Comparison of ENCODE assay signal across 12 mouse cellular contexts in the genomic region with DNA sequence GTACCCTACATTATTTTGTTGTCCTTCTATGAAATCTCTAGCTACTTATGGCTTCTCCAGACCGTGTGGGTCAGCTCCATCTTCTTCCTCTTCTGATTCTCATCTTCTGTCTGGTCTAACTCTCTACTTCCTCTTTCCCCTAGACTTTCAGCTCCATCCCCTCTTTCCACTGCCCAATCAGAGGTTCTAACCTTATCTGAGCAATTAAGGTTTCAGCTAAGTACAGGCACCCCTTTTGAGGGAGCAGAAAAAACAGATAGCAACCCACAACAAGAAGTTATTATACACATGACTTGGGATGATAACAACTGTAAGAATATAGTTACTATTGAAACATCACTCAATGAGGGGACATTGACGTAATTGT.
"Had no signal": no experiment of that assay in that cellular context is flagged by ENCODE, and none has a peak within 500 bp of the region (broad histone marks: within the 10 kb centered on the region; RNA-seq: fewer than 3 reads in every experiment).

No protein-coding gene starts in this region.

- H3K4me3 ChIP-seq: layer of hippocampus, adult 2 months; limb, embryonic 13.5 days; midbrain, embryonic 15.5 days; neural tube, embryonic 12.5 days had no signal

- H3K4me1 ChIP-seq: midbrain, embryonic 15.5 days had no signal

- H3K9me3 ChIP-seq: limb, embryonic 13.5 days; midbrain, embryonic 15.5 days; neural tube, embryonic 12.5 days had no signal

- H3K9ac ChIP-seq: limb, embryonic 13.5 days; midbrain, embryonic 15.5 days; neural tube, embryonic 12.5 days had no signal

- H3K4me2 ChIP-seq: limb, embryonic 13.5 days; midbrain, embryonic 11.5 days; midbrain, embryonic 15.5 days; neural tube, embryonic 12.5 days had no signal

- DNase-seq: kidney, adult 11 months; kidney, adult 9 months; kidney, postnatal 4 days; lung, adult 18-20 months; thymus, postnatal 4 days had no signal

- H3K27ac ChIP-seq: kidney, postnatal 0 days; layer of hippocampus, adult 2 months; limb, embryonic 13.5 days; midbrain, embryonic 15.5 days; neural tube, embryonic 12.5 days; stomach, postnatal 0 days had no signal

- ATAC-seq: midbrain, embryonic 15.5 days had no signal

- H3K36me3 ChIP-seq: limb, embryonic 13.5 days; midbrain, embryonic 15.5 days; neural tube, embryonic 12.5 days had no signal

- H3K27me3 ChIP-seq: limb, embryonic 13.5 days; midbrain, embryonic 15.5 days; neural tube, embryonic 12.5 days had no signal
